Mouse (Mus musculus): ENCODE measurements around the gene Ankmy2.

Gene Ankmy2

GRCm38 (mm10) chr12:36156637-36157303, at the start of gene Ankmy2:
TSS of gene Ankmy2 (plus strand) at chr12:36157114.
- DNase-seq: peak; percentile 96

- DNase-seq: no peak
These were observed 48.5 kb upstream of the Ankmy2 start for GRCm38 (mm10) chr12:36108442-36108841.

DNA sequence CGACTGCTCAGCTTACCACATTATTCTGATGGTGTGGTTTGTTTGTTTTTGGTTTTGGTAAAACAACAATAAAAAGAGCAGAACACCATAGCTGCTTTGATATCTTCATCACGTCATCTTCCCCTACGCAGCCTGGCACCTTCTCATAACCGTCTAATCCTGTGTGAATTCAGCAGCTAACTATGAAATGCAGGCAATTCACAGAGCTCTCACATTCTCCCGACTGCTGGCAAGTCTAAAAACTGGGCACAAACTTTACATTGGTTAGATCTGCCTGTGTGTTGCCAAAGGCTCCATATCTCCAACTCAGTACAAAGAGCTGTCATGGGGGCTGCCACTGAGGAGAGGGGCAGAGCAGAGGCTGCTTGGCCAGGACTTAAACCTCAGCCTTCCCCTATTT, 46.5 kb upstream of the Ankmy2 start:
- no peak for DNase-seq

DNA sequence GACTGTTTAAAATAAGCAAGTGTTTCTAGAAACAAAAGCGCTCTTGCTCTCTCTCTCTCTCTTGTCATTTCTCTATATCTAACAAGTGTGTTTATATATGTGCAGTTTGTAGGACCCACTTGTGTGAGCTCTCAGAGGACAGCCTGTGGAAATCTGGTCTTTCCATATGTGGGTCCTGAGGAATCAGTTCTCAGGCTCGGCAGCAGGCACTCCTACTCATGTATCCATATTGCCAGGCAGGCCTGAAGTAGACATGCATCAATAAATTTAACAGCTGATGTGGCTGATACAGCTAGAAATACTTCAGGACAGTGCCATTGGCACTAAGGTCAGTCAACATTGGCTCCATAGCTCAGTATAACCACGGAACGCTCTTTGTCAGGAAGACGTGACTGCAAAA, 45.8 kb upstream of the Ankmy2 start:
- no peak for DNase-seq

DNA sequence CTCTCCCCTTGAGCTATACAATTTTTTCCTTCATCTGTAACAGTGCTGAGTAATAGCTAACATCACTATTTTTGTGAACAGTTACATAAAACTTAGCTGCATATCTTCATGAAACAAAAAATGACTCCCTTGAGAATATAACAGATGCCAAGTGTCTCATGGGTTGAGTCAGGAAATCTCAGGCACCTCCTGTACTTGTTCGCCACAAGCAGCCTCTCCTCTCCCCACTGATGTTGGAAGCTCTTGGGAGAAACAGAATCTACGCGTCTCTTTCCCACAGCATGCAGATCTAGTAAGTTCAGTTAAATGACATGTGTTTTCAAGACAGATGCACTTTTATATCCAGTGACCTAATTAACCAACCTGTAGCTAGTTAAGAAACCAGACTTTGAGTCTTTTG, 44.8 kb upstream of the Ankmy2 start:
- no peak for DNase-seq

GRCm38 (mm10) chr12:36117161-36117560, 39.8 kb upstream of the Ankmy2 start:
- DNase-seq: no peak

- no peak for DNase-seq
These were observed 37.7 kb upstream of the Ankmy2 start for GRCm38 (mm10) chr12:36119244-36119643.

DNA sequence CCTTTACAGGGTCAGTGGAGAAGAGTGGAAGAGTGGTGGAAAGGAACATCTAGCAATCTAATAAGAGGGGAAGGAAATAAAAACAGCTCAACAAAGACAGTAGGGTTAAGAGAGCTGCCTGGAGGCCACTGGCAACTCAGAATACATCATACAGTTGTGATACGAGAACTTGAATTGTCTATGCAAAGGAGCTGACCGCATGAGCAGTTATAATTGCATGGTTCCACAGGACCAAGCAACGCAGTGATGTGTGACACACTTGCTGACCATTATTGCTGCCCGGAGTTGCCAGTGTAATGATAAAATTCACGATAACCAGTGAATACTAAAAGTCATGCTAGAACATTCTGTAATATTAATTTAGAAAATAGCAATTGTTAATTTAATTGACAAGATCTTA, 30.9 kb upstream of the Ankmy2 start:
- peak; percentile 12 for DNase-seq

GRCm38 (mm10) chr12:36129826-36130225, 27.1 kb upstream of the Ankmy2 start:
- DNase-seq: no peak

DNA sequence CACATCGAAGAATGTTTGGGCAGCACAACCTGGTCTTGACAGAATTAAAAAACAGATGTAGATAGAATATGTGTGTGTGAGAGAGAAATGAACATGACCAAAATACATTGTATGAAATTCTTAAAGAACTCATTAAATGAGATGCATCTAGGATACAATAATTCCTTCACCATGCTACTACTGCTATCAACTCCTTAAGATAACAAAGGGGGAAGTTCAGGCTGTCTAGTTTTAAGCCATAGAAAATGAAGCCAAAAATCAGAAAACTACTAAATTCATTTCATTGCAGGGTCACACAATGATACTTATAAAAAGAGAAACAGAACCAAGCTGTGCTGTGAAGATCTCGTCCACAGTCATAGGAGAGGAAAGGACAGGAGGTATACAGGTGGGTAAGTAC, 24.7 kb upstream of the Ankmy2 start:
- no peak for DNase-seq

DNA sequence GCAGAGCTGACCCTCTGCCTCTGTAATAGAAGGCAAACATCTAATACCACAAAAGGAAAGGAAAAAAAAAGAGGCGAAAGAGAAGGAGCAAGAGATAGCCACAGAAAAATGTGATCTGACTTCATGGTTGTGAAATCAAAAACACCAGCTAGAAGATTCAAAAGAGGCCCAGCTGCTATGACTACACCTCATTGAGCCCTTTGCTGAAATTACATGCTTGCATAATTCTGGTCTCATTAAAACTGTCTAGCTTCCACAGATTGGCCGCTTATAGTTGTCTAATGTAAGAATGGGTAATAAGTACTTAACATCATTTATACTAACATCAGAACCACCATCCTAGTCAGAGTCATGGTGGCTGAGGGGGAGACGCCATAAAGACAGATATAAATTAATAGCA, 24.2 kb upstream of the Ankmy2 start:
- DNase-seq: no peak

- DNase-seq: no peak
These were observed 23.4 kb upstream of the Ankmy2 start for GRCm38 (mm10) chr12:36133547-36133946.

GRCm38 (mm10) chr12:36134111-36134510, 22.8 kb upstream of the Ankmy2 start:
- no peak for DNase-seq

DNA sequence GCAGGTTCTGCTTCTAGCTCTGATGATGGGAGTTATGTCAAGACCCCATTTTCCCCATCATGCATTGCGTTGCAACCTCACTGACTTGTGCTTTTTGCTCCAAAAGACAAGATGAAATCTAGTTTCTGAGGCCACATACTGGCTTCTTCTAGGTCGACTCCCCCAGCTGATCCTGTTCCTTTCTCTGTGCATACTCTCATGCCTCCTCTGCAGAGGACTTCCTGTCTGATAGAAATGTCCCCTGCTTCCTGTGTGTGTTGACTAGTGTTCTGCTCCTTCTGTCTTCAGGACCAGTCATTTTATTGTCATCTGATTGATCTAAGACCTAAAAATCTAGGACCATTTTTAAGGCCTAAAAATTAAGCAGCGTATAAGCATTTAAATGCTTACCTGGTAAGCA, 21.5 kb upstream of the Ankmy2 start:
- no peak for DNase-seq

- no peak for DNase-seq
These were observed 20.6 kb upstream of the Ankmy2 start for GRCm38 (mm10) chr12:36136285-36136684.

DNA sequence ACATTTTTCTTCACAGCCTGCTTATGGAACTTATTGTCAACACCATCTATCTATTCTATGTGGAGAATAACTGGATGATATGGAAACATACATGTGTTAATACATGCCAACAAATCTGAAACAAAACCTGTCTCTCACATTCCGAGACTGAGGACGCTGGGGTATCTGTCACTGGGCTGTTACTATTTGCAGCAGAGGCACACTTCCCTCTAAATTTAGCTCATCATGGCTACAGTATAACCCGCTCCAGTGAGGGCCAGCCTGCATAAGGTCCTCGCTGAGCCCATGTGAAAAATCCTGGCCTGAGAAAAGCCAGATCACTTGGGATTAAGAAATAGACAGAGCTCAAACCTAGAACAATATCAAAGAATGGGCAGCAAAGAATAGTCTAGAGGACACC, 19.7 kb upstream of the Ankmy2 start:
- no peak for DNase-seq

DNA sequence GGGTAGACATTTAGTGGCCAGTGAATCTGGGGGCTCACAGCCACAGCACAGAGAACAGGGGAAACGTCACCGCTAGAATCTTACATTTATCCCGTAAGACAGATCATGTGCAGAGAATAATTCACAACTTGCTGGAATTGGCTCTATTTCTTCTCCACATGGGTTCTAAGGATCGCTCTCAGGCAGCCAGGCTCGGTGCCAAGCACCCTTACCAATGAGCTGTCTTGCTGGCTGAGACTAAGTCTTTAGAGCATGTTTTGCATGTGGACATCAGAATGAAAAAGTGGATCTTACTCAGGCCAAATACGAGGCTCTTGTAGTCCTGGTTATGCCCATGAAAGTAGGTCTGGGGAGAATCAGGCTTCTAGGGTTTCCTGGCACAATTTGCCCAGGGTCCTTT, 16.5 kb upstream of the Ankmy2 start:
- peak; percentile 16 for DNase-seq

GRCm38 (mm10) chr12:36146230-36147011, 10.5 kb upstream of the Ankmy2 start:
- DNase-seq: no peak

GRCm38 (mm10) chr12:36150265-36150664, 6.6 kb upstream of the Ankmy2 start:
- DNase-seq: no peak

- DNase-seq: no peak
These were observed 6.2 kb upstream of the Ankmy2 start for GRCm38 (mm10) chr12:36150737-36151136.

GRCm38 (mm10) chr12:36155141-36155641, 1.7 kb upstream of the Ankmy2 start:
- DNase-seq: peak; percentile 40

- no peak for DNase-seq
These were observed 745 bp upstream of the Ankmy2 start for GRCm38 (mm10) chr12:36156101-36156636.

DNA sequence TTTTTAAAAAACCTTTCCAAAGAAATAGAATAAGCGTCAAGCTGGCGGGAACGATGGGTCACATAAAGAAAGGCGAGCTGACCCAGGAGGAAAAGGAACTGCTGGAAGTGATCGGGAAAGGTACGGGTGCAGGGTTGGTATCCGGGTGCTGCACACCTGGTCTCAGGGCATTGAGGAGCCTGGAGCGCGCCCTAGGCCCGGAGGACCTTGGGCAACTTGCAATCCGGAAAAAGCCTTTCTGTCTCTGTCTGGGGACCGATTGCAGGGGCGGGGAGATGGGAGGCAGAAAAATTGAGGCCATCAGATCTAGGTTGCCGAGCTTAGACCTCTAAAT, 357 bp downstream of the Ankmy2 start:
- DNase-seq: no peak

DNA sequence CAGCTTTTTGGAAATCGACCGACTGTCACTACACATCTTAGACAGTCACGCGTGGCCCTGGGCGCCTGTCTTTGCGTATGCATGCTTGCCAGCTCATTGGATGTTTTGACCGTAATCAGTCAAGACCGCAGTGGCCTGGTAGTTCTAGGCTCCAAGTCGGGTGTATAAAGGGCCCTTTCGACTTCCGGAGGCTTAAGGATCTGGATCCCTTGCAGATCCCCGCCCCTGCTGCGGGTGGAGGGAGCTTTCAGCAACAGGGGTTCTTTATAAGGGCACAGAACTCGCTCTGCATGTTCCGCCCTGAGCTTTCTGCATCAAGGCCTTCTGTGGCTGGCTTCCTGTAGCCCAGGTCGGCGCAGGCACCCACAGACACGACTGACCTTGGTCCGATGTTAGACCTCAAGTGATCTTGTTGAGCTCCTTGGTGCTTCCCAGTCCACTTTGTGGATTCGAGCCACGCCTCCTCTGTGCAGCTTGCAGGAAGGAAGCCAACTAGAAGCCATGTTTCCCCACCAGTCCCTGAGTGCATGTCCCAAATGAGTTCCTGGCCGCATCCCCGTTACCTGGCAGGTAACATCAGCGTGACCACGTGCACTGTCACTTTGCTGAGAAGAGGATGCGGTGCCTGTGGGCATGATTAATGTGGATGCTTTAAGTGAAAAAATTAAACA, 859 bp downstream of the Ankmy2 start, which contains the start of gene Bzw2:
Bzw2 (minus strand) TSS at position 443 of the 671 bp plus-strand sequence.
- DNase-seq: peak; percentile 84

Measured in kidney, postnatal 10 days (tissue).